Mouse (Mus musculus): ENCODE measurements at regions not wholly inside any gene's neighbourhood (a gene's known extent, or its start where the extent isn't known, plus 50 kb on each side); places are given as distances from the start of the nearest gene placed in this dataset.

DNA sequence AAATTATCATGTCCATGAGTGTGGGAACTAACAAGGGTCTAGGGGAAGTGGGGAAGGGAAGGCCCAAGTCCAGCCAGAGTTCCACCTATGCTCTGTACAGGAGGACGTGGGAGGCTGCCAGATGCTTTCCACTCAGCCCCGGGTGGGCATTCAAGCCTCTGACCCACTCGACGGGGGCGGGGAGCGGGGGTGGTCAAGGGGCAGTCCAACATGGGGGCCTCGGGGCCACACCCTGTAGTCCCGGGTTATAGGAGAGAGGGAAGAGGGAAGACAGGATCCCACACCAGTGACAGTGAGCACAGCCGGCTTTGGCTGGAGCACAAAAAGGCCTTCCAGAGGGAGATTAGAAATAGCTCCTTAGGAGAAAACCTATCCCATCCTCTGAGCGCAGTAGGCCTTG, 283.1 kb upstream of the Ddi1 start:
- in situ Hi-C loops (cut with MboI, MseI), result no loop called here

DNA sequence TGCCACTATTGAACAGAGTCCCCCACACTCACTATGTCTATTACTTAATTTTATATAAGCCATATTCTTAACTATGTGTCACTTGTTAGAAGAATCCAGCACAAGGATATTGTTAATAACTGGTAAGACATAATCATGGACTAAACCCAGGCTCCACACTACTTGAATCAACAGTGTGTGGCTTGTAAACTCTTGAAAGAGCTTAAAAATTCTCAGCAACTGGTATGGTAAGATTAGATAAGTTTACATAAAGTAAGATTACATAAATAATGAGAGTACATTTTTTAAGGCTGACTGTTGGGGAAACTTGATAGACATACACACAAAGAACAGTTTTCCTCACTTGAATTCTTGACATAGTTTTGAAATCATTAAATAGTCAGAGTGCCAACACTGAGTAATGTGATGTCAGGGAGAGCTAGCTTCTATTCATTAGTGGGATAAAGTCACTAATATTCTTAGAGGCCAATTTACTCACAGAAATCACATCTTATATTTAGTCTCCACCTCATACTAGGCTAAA, 270.6 kb upstream of the Ddi1 start:
- in situ Hi-C loops (cut with MboI, MseI), result no loop called here

DNA sequence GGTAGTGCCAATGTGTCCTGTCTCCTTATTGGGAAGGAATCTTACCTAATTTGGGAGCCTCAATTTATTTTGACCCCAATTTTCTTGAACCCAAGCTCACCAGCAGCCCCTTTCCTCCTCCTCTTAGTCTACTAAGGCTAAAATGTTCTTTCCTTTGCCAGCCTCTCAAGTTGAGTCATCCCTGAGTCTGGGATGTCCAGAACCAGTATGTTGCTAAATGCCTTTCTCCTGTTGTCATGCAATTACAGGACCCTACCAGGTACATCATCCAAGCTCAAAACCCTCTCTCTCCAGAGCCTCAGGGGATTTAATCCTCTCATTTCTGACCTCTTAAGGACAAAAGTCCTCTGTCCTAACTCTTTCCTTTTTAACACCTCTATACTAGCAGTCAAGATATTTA, 259.2 kb upstream of the Ddi1 start:
- in situ Hi-C loops (cut with MboI, MseI), result no loop called here

DNA sequence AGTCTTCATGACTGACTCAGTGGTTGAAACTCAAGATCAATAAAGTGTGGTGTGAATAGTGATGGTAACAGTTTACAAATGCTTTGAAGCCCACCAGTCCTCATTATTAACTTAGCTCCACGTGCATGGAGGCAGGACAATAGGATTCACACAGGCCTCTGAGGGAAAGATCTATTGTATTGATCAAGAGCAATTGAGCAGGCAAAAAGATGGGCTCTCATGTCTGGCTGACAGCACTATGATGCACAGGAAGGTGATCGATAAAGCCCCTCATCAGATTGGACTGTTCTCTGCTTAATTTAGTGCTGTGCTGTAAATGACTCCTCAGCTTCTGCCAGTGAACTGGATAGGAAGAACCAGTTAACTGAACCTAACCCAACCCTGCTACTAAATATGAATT, 247.5 kb upstream of the Ddi1 start:
- in situ Hi-C loops (cut with MboI, MseI), result no loop called here

DNA sequence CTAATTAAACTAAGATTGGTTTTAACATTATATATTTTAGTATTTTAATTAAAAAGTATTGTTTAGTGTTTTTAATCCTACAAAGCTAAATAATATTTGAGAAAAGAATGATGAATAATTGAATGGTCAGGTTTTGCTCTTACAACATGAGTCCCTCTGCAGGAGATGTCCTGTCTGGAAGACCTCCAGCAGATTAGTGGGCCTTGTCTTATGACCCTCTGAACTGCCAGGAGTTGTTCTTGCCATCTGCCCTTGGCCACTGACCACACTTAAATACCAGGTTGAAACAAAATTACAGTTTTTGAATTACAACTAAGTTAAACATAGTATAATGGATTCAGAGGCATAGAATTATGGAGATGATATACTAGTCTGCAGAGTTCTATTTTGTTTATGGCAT, 228.1 kb upstream of the Ddi1 start:
- in situ Hi-C loops (cut with MboI, MseI), result no loop called here

DNA sequence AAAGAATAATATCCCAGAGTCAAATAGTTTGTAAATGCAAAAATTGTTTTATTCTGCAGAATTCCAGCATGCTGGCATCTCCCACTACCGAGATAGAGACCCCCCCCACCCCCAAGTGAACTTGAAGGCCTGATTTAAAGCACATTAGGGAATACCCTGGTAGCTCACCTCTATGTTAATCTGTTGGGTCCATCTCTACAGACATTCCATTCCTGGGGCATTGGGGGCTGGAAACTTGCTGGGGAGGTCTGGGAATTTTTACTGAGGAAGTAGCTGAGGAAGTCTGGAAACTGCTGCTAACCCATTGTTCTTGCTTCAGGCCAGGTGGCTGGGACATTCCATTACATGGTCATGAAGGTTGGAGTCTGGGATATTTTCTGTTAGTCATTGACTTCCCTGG, 210.8 kb upstream of the Ddi1 start:
- in situ Hi-C loops (cut with MboI, MseI), result no loop called here

DNA sequence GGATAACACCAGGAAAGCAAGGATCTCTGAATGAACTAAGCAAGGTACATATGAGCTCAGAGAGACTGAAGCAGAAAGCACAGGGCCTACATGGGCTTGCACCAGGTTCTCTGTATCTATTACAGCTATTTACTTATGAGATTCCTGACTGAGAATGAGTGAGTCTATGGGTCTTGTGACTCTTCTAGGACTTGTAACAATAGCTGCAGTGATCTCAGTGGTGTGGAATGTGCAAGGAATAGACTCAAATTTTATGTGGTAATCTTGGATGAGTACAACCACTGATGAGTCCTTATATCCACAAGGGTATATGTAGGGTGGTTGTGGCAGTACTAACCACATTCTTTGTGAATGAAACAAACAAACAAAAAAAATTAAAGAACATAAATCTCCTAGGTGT, 184.9 kb upstream of the Ddi1 start:
- in situ Hi-C loops (cut with MboI, MseI), result loop anchor here (5.0 kb wide), 1 partner anchor 1447 kb away; no protein-coding TSS in a partner anchor

DNA sequence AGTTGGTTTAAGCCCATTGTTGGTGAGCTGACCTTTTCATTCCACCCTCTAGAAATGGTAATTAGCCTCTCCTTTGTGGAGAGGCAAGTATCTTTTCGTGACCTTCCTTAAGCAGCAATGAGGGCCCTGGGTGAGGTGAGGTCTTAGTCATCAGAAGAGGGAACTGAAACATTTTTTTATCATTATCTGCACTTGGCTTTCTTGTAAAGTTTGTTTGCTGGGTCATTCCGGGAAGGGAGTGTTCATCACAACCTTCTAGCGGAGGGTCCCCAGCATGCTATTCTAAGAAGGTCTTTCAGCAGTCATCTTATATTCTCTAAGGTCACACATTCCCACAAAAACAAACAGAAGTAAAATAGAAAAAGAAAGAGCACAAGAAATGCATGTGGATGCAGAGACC, 165.6 kb upstream of the Ddi1 start:
- in situ Hi-C loops (cut with MboI, MseI), result no loop called here

DNA sequence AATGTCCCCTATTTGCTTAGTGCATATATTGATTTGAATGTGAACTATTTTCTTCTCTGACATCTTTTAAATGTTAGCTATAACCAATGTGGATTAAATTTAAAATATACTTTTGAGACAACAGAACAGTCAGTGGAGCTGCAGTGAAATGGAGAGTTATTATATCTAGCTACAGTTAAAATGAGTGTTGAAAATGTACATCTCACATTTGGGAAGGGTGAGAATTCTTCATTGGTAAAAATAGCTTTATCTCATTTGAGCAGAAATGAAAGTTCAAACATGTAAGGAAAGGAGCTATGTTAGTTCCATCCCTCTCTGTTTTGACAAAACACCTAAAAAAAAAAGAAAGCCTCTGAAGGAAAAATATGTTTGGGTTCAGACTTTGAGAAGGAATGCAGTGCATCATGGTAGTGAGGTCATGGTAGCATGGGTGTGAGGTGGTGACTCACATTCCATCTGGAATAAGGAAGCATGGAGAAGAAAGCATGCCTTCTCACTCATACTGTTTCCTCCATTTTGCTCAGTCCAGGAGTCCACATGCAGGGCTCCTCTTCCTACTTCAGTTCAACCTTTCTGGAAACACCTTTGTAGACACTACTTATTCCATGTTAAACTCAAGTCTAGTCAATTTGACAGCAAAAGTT, 164.3 kb upstream of the Ddi1 start:
- in situ Hi-C loops (cut with MboI, MseI), result no loop called here

DNA sequence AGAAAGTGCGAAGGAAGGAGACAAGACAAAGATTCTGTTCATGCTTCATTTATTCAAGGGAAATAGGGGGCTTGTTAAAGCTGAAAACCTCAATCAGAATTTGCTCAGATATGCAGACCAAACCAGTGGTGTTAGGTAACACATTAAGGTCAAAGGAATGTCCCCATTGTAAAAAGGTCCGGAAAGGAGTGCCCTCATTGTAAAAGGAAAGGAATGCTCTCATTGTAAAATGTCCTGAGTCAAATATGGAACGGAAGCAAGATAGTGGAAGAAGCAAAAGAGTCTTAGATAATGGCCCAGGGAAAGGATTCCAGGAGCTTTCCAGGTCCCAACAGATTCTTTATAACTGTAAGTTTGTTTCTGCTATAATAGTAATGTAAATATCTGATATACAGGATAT, 161.2 kb upstream of the Ddi1 start:
- in situ Hi-C loops (cut with MboI, MseI), result no loop called here

DNA sequence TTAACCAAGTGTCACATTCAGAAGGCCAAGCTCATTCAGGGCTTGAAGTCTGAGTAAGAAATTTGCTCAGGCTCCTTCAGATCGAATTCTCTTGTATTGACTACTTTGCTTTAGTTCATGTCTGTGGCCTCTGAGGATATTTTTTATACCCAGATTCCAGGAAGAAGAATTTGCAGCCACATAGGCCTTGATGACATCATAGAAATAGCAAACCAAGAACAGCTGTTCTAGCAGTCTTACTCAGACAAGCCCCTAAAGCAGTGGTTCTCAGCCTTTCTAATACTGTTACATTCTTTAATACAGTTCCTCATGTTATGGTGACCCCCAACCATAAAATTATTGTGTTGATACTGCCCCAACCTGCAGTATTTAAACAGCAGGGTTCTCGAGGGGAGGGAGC, 160.8 kb upstream of the Ddi1 start:
- in situ Hi-C loops (cut with MboI, MseI), result no loop called here
